In genomic region chr14:28278951-28279350, GRCm38 (mm10) we compare ENCODE assay signal across 27 mouse cellular contexts.
A peak's percentile ranks its signal among the peaks of the same experiment; 100 is the strongest.
DNase-seq lines count a peak whose midpoint lies in the region; ATAC-seq lines count a peak whose summit lies in the region.
"Had no signal": no experiment of that assay in that cellular context is flagged by ENCODE, and none has a peak within 500 bp of the region (broad histone marks: within the 10 kb centered on the region; RNA-seq: fewer than 3 reads in every experiment).

No protein-coding gene starts in this region.

- H3K4me3 ChIP-seq in midbrain, embryonic 10.5 days, result no peak overlapping the region
- H3K4me3 ChIP-seq in midbrain, embryonic 11.5 days (ENCODE audit: low read depth, low read length), result no peak overlapping the region
- H3K4me3 ChIP-seq in embryonic facial prominence, embryonic 15.5 days (replicated peaks), result no peak overlapping the region
- H3K4me3 ChIP-seq: forebrain, embryonic 12.5 days; forebrain, embryonic 15.5 days; heart, adult 2 months; heart, embryonic 10.5 days; heart, embryonic 13.5 days had no signal

- H3K4me1 ChIP-seq in midbrain, embryonic 10.5 days, result no peaks in the 10 kb centered on the region
- no peaks in the 10 kb centered on the region for H3K4me1 ChIP-seq in midbrain, embryonic 11.5 days (ENCODE audit: control insufficient read depth, insufficient read depth, low read length)
- H3K4me1 ChIP-seq in embryonic facial prominence, embryonic 15.5 days, result peaks cover 12% of the 10 kb centered on the region; the same call in 1 of the 2 replicates
- H3K4me1 ChIP-seq: forebrain, embryonic 12.5 days; forebrain, embryonic 15.5 days had no signal

- no peaks in the 10 kb centered on the region for H3K27me3 ChIP-seq in midbrain, embryonic 10.5 days (ENCODE audit: low read depth, poor library complexity, severe bottlenecking)
- no peaks in the 10 kb centered on the region for H3K27me3 ChIP-seq in midbrain, embryonic 11.5 days (ENCODE audit: control insufficient read depth, insufficient read depth, low read length)
- no peaks in the 10 kb centered on the region for H3K27me3 ChIP-seq in embryonic facial prominence, embryonic 15.5 days
- H3K27me3 ChIP-seq: CH12.LX; forebrain, embryonic 12.5 days; forebrain, embryonic 15.5 days had no signal

- H3K9ac ChIP-seq in midbrain, embryonic 11.5 days (ENCODE audit: low read length), result no peak overlapping the region
- H3K9ac ChIP-seq in embryonic facial prominence, embryonic 15.5 days, result no peak overlapping the region
- H3K9ac ChIP-seq: forebrain, embryonic 12.5 days; forebrain, embryonic 15.5 days; heart, embryonic 13.5 days; hindbrain, embryonic 14.5 days had no signal

- 0 out of 2 replicates have a peak overlapping the region, but pooled peaks have one; percentile 6 for H3K27ac ChIP-seq in midbrain, embryonic 10.5 days (replicated peaks)
- no peak overlapping the region for H3K27ac ChIP-seq in midbrain, embryonic 11.5 days (ENCODE audit: low read depth, low read length)
- peak overlapping the region; percentile 71 for H3K27ac ChIP-seq in embryonic facial prominence, embryonic 15.5 days (replicated peaks)
- H3K27ac ChIP-seq: forebrain, embryonic 12.5 days; forebrain, embryonic 15.5 days; heart, adult 2 months; heart, embryonic 10.5 days; heart, embryonic 13.5 days; hindbrain, embryonic 14.5 days; hindbrain, postnatal 0 days had no signal

- H3K4me2 ChIP-seq in midbrain, embryonic 11.5 days, result no peak overlapping the region
- H3K4me2 ChIP-seq in embryonic facial prominence, embryonic 15.5 days (replicated peaks), result no peak overlapping the region
- H3K4me2 ChIP-seq: forebrain, embryonic 12.5 days; forebrain, embryonic 15.5 days; heart, embryonic 13.5 days; hindbrain, embryonic 14.5 days had no signal

- DNase-seq in midbrain, embryonic 10.5 days (ENCODE audit: low spot score), result no peak
- DNase-seq in midbrain, embryonic 11.5 days (ENCODE audit: low spot score, missing footprints), result no peak
- DNase-seq in adipocyte (ENCODE audit: low spot score), result peak; percentile 10
- DNase-seq in right cerebral cortex, postnatal 25 days, result no peak
- DNase-seq in urinary bladder, postnatal 4 days (ENCODE audit: low spot score in 2 of 2), result no peak
- DNase-seq: adrenal gland, adult 8-10 months; adrenal gland, postnatal 36 days; cerebellum, adult 18-20 months; cerebellum, adult 9-10 months; cerebellum, postnatal 25 days; gastrocnemius, postnatal 10 days; gastrocnemius, postnatal 36 days; heart, adult 2 months; heart, postnatal 14 days; heart, postnatal 4 days; kidney, adult 18-20 months had no signal

- H3K9me3 ChIP-seq in midbrain, embryonic 10.5 days (replicated peaks), result no peaks in the 10 kb centered on the region
- H3K9me3 ChIP-seq in midbrain, embryonic 11.5 days (ENCODE audit: control insufficient read depth, low read length), result no peaks in the 10 kb centered on the region
- no peaks in the 10 kb centered on the region for H3K9me3 ChIP-seq in embryonic facial prominence, embryonic 15.5 days (replicated peaks)
- H3K9me3 ChIP-seq: forebrain, embryonic 12.5 days; forebrain, embryonic 15.5 days; heart, embryonic 10.5 days; heart, embryonic 13.5 days had no signal

- ATAC-seq in midbrain, embryonic 11.5 days (ENCODE audit: low FRiP score), result no peak
- peak; percentile 78 for ATAC-seq in embryonic facial prominence, embryonic 15.5 days (ENCODE audit: insufficient number of reproducible peaks, low FRiP score, low TSS enrichment, low read depth)
- ATAC-seq: forebrain, embryonic 15.5 days; hindbrain, postnatal 0 days; inflammation-experienced regulatory T-cells, adult 6 months; intestine, embryonic 16.5 days had no signal

- no peaks in the 10 kb centered on the region for H3K36me3 ChIP-seq in midbrain, embryonic 10.5 days
- H3K36me3 ChIP-seq in midbrain, embryonic 11.5 days (ENCODE audit: control insufficient read depth, insufficient read depth, low read length), result no peaks in the 10 kb centered on the region
- H3K36me3 ChIP-seq in embryonic facial prominence, embryonic 15.5 days, result no peaks in the 10 kb centered on the region
- H3K36me3 ChIP-seq: forebrain, embryonic 12.5 days; forebrain, embryonic 15.5 days; G1E; heart, embryonic 10.5 days; heart, embryonic 13.5 days had no signal

- WGBS in midbrain, embryonic 10.5 days, result 92% methylated on average over 6 of the region's 6 CpGs
- WGBS in midbrain, embryonic 11.5 days, result 91% methylated on average over 6 of the region's 6 CpGs
- 62% methylated on average over 6 of the region's 6 CpGs for WGBS in embryonic facial prominence, embryonic 15.5 days
